Mouse (Mus musculus) c-Kit-negative CD71-positive TER-119-positive erythroid progenitor cells, embryonic 14.5 days (primary cell): Measurements from ENCODE around the gene Fstl1.

Source experiments
- DNase-seq: peaks from one replicate; pipeline ENCODE4 v3.0.0-alpha.2; 2013; ENCODE audit warnings: low read depth, low spot score

Gene Fstl1

GRCm38 (mm10) chr16:37787558-37788194 is 11.0 kb downstream of the Fstl1 start:
- no peak for DNase-seq

DNA sequence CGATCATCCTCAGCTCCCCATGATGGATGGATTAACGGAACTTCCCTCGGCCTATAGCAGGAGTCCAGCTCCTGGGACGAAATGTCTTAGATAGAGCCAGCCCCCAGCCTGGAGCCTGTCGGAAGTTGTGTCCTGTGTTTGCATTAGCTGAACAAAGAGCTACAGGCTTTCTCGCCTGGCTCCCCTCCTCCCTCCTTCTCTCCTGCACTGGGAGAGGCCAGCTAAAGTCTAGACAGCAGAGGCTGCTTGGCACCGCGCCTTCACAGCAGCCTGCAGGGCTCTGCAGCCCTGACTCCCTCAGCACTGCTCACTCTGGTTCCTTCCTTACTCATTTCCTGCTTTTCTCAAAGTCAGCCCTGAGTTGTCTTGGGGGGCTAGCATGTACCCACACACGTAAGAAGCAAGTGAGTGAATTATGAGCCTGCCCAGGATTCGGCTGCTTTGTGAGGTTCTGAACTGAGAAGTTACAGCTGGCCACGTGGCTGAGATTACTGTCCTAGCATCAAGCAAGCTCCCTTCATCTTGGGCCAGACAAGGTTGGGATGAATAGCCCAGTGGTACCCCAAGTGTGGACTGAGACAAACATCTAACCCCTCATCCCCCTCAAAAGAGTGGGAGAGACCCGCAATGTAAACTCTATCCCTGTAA is 11.8 kb downstream of the Fstl1 start:
- DNase-seq, result no peak

GRCm38 (mm10) chr16:37789015-37789381 is 12.3 kb downstream of the Fstl1 start:
- DNase-seq, result no peak

DNA sequence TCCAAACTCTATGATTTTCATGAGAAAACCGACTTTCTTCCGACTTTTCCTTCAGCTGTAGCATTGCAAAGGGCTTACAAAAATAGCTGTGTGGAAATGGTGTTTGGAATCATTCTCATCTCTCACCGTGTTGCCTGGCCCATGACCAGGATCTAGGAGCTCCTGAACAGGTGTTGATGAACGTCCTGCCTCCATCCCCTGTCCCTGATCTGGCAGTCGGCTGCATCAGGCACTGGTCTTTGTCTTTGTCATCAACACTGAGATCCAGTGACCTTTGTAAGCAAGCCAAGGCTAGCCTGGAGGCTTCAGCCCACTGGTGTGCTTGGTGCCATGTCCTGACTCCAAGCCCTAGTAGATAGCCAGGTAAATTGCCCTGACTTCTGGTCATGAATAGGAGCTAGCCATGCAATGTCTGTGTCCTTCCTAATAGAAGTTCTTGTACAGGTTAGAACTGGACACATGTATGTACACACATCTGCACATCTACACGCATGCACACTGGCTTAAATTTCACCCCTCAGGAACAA is 12.8 kb downstream of the Fstl1 start:
- DNase-seq, result no peak

- no peak for DNase-seq
Measured at GRCm38 (mm10) chr16:37790008-37790780, 13.5 kb downstream of the Fstl1 start.

GRCm38 (mm10) chr16:37790781-37791175 is 14.1 kb downstream of the Fstl1 start:
- no peak for DNase-seq

DNA sequence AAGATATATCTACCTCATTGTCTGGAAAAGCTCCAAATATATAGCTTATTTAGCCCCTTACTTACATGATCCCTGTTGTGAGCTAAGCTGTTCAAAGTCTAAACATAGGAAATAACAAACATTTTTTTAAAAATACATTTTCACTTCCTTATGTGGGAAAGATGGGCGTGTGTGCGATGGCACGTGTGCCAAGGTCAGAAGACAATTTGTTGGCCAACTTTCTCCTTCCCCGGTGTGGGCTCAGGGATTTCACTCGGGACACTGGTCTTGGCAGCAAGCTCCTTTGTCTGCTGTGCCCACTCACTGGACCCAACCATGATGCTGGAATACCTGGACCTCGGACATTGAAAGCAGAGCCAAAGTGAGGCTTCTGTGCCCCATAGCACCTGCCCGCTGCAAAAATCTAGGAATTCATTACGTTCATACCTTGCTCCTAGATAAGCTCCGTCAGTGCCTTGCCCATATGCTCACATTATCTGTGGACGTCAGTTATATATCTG is 19.0 kb downstream of the Fstl1 start:
- DNase-seq, result no peak

GRCm38 (mm10) chr16:37796270-37796669 is 19.6 kb downstream of the Fstl1 start:
- no peak for DNase-seq

GRCm38 (mm10) chr16:37801097-37801496 is 24.4 kb downstream of the Fstl1 start:
- DNase-seq, result no peak

- DNase-seq, result no peak
Measured at GRCm38 (mm10) chr16:37802686-37803295, 26.1 kb downstream of the Fstl1 start.

DNA sequence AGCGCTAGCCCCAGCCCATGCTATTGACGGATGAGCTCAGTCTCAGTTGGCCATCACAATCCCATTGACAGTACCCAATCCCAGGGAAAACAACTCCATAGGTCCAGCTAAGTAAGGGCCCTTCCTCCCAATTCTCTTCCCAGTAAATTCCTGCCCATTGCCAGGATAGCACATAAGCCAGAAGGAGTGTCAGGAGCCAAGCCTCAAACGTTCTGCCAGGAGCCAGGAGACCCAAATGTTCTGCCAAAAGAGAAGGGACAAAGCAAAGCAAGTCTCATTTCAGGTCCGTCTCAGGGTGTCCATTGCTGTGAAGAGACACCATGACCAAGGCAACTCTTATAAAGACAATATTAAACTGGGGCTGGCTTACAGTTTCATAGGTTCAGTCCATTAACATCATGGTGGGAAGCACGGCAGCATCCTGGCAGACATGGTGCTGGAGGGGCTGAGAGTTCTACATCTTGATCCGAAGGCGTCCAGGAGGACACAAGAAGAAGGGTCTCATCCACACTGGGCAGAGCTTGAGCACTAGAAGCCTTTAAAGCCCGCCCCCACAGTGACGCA is 26.8 kb downstream of the Fstl1 start:
- no peak for DNase-seq

DNA sequence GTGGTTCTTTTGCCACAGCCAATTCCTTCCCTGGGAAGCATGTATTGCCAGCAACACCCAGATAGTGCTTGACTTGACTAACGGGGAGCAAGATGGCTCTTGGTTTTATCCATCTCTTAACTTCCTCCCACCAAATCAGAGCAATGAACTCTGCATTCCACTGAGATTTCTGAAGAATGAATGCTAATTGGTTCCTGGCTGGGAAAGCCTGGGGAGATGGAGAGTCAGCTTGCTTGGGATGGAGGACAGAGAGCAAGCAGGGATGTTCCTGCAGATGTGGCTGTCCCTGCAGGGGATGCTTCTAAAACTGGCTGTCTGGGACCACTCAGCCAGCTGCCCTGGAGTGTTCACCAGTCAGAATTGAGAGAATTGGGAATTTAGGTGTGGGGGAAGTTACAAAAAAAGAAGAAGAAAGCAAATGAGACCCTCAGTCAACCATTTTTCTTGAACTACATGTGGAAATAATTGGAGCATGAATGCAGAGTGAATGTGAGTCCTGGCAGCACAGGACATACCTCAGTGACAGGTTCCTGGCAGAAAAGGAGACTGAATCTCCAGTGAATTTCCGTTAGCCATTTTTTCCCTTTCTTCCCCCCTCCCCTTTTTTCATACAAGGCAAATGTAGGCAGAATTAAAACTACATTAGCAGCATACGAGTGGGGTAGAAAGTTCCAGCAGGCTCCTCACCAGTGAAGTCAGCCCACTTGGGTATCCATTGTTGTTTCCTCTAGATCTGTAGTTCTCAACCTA is 29.2 kb downstream of the Fstl1 start:
- DNase-seq, result no peak

GRCm38 (mm10) chr16:37807269-37807668 is 30.6 kb downstream of the Fstl1 start:
- DNase-seq, result no peak

DNA sequence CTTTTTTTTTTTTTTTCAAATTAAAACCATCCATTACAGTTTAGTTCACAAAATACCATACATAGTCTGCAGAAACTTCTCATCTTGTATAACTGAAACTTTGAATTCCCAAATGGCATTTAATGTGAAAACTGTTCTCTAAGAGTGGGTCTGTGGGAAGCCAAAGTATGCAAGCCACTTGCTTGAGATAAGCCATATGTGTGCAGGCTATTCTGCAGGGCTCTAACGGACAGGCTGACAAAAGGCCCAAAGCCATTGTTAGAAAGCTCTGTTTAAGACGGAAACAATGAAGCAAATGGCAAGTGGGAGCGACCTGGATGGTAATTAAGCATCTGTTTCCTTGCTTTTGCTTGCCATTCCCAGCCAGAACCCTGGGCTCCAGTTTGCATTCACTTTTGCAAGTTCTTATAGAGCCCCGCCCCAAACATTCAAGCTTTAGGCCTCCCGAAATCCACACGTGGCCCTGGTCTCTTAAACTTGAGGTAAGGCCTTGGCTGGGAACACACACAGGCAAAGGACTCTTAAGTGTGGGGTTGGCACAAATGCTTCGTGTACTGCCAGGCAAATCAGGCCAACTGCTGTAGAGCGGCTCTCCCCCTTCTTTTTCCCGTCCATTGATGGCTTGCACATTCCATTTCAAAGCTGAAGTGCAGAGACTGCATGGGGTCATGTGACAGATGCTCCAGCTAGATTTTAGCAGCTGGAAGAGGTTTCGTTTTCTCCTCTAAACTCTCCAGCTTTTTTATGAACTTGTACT is 32.4 kb downstream of the Fstl1 start:
- DNase-seq, result no peak

GRCm38 (mm10) chr16:37809623-37809992 is 32.9 kb downstream of the Fstl1 start:
- no peak for DNase-seq

- no peak for DNase-seq
Measured at GRCm38 (mm10) chr16:37811874-37812273, 35.2 kb downstream of the Fstl1 start.

- no peak for DNase-seq
Measured at GRCm38 (mm10) chr16:37812474-37812886, 35.8 kb downstream of the Fstl1 start.

DNA sequence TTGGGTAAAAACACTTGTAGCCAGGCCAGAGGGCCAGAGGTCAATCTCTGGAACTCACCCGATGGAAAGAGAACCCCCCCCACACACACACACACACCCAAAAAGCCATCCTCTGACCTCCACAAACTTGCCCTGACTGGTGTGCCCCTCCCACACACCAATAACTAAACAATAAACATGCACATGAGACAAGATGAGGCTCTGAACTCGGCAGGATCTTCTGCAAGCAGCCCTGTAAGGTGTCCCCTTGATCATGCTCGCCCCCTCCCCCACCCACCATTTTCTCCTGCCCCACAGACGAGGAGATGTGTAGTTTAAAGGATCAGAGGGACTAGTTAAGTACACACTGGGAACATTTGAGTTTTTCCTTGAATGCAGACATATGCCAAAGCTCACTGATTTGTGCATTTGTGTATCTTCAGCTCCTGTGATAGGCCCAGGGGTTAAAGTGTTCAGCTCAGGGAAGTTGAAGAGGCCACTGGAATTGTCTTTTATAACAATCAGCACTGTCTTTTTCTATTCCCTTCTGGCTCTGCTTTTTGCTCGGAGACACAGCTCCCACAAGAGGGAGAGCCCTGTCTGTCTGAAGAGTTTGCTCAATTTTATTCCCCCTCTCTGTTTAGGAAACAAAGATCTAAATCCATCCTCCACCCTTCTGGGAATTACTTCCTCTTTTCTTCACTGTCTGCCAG is 37.2 kb downstream of the Fstl1 start:
- no peak for DNase-seq

DNA sequence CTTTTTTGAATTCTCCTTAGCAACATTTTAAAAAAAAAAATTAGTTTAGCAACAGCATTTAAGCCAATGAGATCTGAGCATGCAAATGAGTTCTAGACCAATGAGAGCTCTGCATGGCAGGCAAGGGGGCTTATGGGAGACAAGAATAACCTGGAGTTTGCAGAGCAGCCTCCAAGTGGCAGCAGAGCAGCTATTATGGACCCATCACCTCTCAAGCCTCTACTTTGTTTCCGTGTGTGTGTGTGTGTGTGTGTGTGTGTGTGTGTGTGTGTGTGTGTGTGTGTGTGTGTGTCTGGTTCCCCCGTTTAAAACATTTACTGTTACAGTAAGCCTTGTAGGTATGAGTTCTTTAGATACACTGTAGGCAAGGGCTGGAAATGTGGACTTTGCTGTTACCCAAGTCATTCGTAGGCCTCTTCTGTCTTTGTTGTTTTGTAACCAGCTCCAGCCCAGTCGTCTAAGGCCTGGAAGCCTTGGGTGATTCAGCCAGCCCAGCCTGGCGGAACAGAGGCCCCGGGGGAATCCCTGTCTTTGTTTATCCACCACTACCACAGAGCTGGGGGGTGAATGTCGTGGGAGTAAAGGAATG is 37.8 kb downstream of the Fstl1 start:
- DNase-seq, result no peak
